Mouse (Mus musculus): ENCODE measurements at regions not wholly inside any gene's neighbourhood (a gene's known extent, or its start where the extent isn't known, plus 50 kb on each side); places are given as distances from the start of the nearest gene placed in this dataset.

GRCm38 (mm10) chr14:102619056-102619455 lies 363.4 kb downstream of the Kctd12 start:
- DNase-seq = no peak

- no peak for DNase-seq
Measured at GRCm38 (mm10) chr14:102615588-102616309, 366.7 kb downstream of the Kctd12 start.

- no peak for DNase-seq
Measured at GRCm38 (mm10) chr14:102606055-102606454, 376.4 kb downstream of the Kctd12 start.

GRCm38 (mm10) chr14:102594850-102595249 lies 387.6 kb downstream of the Kctd12 start:
- DNase-seq = no peak

- no peak for DNase-seq
Measured at GRCm38 (mm10) chr14:102553781-102554180, 428.7 kb downstream of the Kctd12 start.

GRCm38 (mm10) chr14:102552598-102552997 lies 429.8 kb downstream of the Kctd12 start:
- DNase-seq = no peak

GRCm38 (mm10) chr14:102524894-102525577 lies 457.4 kb downstream of the Kctd12 start:
- no peak for DNase-seq

GRCm38 (mm10) chr14:102516765-102517164 lies 465.7 kb downstream of the Kctd12 start:
- DNase-seq = no peak

GRCm38 (mm10) chr14:102514527-102514926 lies 467.9 kb downstream of the Kctd12 start:
- DNase-seq = no peak

- no peak for DNase-seq
Measured at GRCm38 (mm10) chr14:102512651-102513050, 469.8 kb downstream of the Kctd12 start.

GRCm38 (mm10) chr14:102511691-102512383 lies 470.6 kb downstream of the Kctd12 start:
- no peak for DNase-seq

GRCm38 (mm10) chr14:102510387-102510786 lies 472.1 kb downstream of the Kctd12 start:
- DNase-seq = peak; percentile 28 to 74

GRCm38 (mm10) chr14:102505696-102506321 lies 476.6 kb downstream of the Kctd12 start:
- DNase-seq = peak; percentile 34 to 35

GRCm38 (mm10) chr14:102497179-102497578 lies 485.3 kb downstream of the Kctd12 start:
- no peak for DNase-seq

GRCm38 (mm10) chr14:102492376-102492775 lies 490.1 kb downstream of the Kctd12 start:
- no peak for DNase-seq

GRCm38 (mm10) chr14:102491205-102491604 lies 491.2 kb downstream of the Kctd12 start:
- DNase-seq = no peak

GRCm38 (mm10) chr14:102477162-102477561 lies 505.3 kb downstream of the Kctd12 start:
- DNase-seq = no peak

GRCm38 (mm10) chr14:102469326-102469725 lies 513.1 kb downstream of the Kctd12 start:
- no peak for DNase-seq

- no peak for DNase-seq
Measured at GRCm38 (mm10) chr14:102461001-102461400, 521.4 kb downstream of the Kctd12 start.

GRCm38 (mm10) chr14:102439738-102440137 lies 542.7 kb downstream of the Kctd12 start:
- no peak for DNase-seq

- DNase-seq = no peak
Measured at GRCm38 (mm10) chr14:102403397-102404115, 578.9 kb downstream of the Kctd12 start.

All from heart, adult 18-20 months (tissue).